ENCODE assay signal across 8 mouse cellular contexts in the genomic region with DNA sequence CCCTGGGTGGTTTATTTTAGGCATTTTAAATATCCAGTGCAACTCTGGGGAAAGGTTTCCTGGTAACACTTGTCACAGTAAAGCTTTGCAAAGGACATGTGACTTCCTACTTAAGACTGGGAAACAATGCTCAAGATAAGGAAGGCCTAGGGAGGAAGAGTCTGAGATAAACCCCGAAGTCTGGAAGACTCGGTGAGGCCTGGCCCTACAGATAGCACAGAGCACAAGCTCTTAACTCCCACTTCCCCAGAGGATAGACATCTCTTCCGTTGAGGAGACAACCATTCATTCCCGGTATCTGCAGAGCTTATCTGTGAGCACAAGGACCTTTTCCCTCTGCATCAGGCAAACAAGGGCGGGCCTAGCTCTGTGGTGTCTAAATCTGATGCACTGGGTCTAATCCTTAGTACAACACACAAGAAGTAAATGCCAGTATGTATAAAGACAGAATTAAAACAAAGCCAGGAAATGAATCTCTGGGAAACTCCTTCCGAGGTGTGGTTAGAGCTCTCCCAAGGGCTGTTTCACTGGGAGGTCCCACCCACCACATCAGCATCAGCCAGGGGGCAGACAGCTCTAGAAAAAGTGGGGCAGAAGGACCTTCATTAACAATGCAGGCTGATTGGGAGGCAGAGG. TPM values are rescaled to one million over a fixed set of nuclear protein-coding genes. Genes with fewer than 3 reads are reported as not detected.
DNase-seq lines count a peak whose midpoint lies in the region; ATAC-seq and TF ChIP-seq lines count a peak whose summit lies in the region.

No protein-coding gene starts in this region.

- 0 out of 2 replicates have a peak, but pooled peaks cover 3% of the 10 kb centered on the region for H3K27me3 ChIP-seq in heart, postnatal 0 days (ENCODE audit: control insufficient read depth, insufficient read depth, low read length)

- peaks cover 3% of the 10 kb centered on the region; the same call in 1 of the 2 replicates for H3K4me1 ChIP-seq in brown adipose tissue, adult 24 weeks (ENCODE audit: control insufficient read depth, insufficient read depth, insufficient read length, low read length)
- no peaks in the 10 kb centered on the region; the same call in 1 of the 2 replicates for H3K4me1 ChIP-seq in heart, postnatal 0 days (ENCODE audit: control insufficient read depth, insufficient read depth)

- peak; percentile 33 for TF ChIP-seq CTCF in heart, postnatal 0 days (IDR thresholded peaks at IDR 0.05; ENCODE audit: low read depth)

- WGBS in heart, postnatal 0 days: 23% methylated on average over 6 of the region's 6 CpGs

- peak overlapping the region; percentile 94 for H3K27ac ChIP-seq in brown adipose tissue, adult 24 weeks (replicated peaks; ENCODE audit: low read depth, low read length)
- peak overlapping the region; percentile 88 for H3K27ac ChIP-seq in heart, postnatal 0 days (ENCODE audit: low read depth)

- no peaks in the 10 kb centered on the region for H3K9me3 ChIP-seq in heart, postnatal 0 days (replicated peaks; ENCODE audit: control insufficient read depth, low read length)

- TF ChIP-seq EP300 in heart, postnatal 0 days (IDR thresholded peaks at IDR 0.05; ENCODE audit: low read depth): no peak; the same call in 1 of the 2 replicates

- no peak overlapping the region for H3K9ac ChIP-seq in heart, postnatal 0 days (replicated peaks; ENCODE audit: low read depth, low read length)

- peak overlapping the region; percentile 42; the same call in 1 of the 2 replicates for H3K4me3 ChIP-seq in brown adipose tissue, adult 24 weeks (ENCODE audit: insufficient read depth, low read depth, low read length)
- no peak overlapping the region for H3K4me3 ChIP-seq in heart, postnatal 0 days (ENCODE audit: low read depth, low read length)

- peak; percentile 3 for DNase-seq in adrenal gland, postnatal 14 days
- DNase-seq in adrenal gland, postnatal 4 days (ENCODE audit: low spot score in 2 of 2): no peak
- DNase-seq in heart, postnatal 0 days (ENCODE audit: low spot score): peak; percentile 76
- peak; percentile 53 to 69 for DNase-seq in lung, adult 18-20 months
- no peak for DNase-seq in left cerebral cortex, postnatal 10 days (ENCODE audit: extremely low spot score in 1 of 2, low spot score in 2 of 2)
- no peak for DNase-seq in B cell, adult 2 months
- DNase-seq in adrenal gland, adult 8-10 months: no peak

- ATAC-seq in heart, postnatal 0 days (ENCODE audit: insufficient read depth, low read depth): peak; percentile 78

- intact Hi-C loops in left cerebral cortex, postnatal 10 days (cut with DNase I): loop anchor here (5.0 kb wide), 2 partner anchors 35 to 85 kb away; a partner anchor contains a TSS

- H3K36me3 ChIP-seq in heart, postnatal 0 days (replicated peaks; ENCODE audit: control insufficient read depth, insufficient read depth, low read length): no peaks in the 10 kb centered on the region

- peak overlapping the region; percentile 40; the same call in 1 of the 2 replicates for H3K4me2 ChIP-seq in heart, postnatal 0 days (ENCODE audit: low read depth, low read length)

RNA-seq across cellular contexts. Expression of a gene that starts 5.6 kb away (rescaled TPM):
- 0.85 and 1.2 TPM in 2 replicates for total RNA-seq in adrenal gland, postnatal 14 days (2021)
- 1 to 10 TPM; 1.2 to 1.5 TPM for total RNA-seq in adrenal gland, postnatal 4 days (2021)
- not detected in 2 replicates for polyA plus RNA-seq in brown adipose tissue, adult 24 weeks (2012; ENCODE audit: insufficient read depth, insufficient read length, missing spikeins)
- total RNA-seq in heart, postnatal 0 days (2014; rRNA removed; ENCODE audit: low replicate concordance): 0.77 and 0.92 TPM in 2 replicates
- polyA plus RNA-seq in heart, postnatal 0 days (2015; fragmentation: Nextera tagmentation; extraction: Ambion mirVana): 0.43 and 0.63 TPM in 2 replicates
- total RNA-seq in left cerebral cortex, postnatal 10 days (2021): under 1 TPM; 0.18 to 0.19 TPM
- 1 to 10 TPM in 2 of 4 experiments, under 1 TPM in 2; 0.75 to 1.8 (median 1.2) TPM for total RNA-seq in adrenal gland, adult 8-10 months (2022)

RNA-seq across cellular contexts. Expression of a gene that starts 5.9 kb away (rescaled TPM):
- total RNA-seq in adrenal gland, postnatal 14 days (2021): 1.3 and 1.7 TPM in 2 replicates
- 1 to 10 TPM; 3.8 to 4.1 TPM for total RNA-seq in adrenal gland, postnatal 4 days (2021)
- not detected in 2 replicates for polyA plus RNA-seq in brown adipose tissue, adult 24 weeks (2012; ENCODE audit: insufficient read depth, insufficient read length, missing spikeins)
- 2.1 and 9.6 TPM in 2 replicates for total RNA-seq in heart, postnatal 0 days (2014; rRNA removed; ENCODE audit: low replicate concordance)
- 0.77 and 1.2 TPM in 2 replicates for polyA plus RNA-seq in heart, postnatal 0 days (2015; fragmentation: Nextera tagmentation; extraction: Ambion mirVana)
- 1 to 10 TPM in 1 of 2 experiments, under 1 TPM in 1; 0.83 to 1.0 TPM for total RNA-seq in left cerebral cortex, postnatal 10 days (2021)
- total RNA-seq in adrenal gland, adult 8-10 months (2022): 1 to 10 TPM in 2 of 4 experiments, under 1 TPM in 2; 0.91 to 2.8 (median 0.99) TPM

RNA-seq across cellular contexts. Expression of a gene that starts 21.2 kb away (rescaled TPM):
- total RNA-seq in adrenal gland, postnatal 14 days (2021): 55.3 and 71.7 TPM in 2 replicates
- total RNA-seq in adrenal gland, postnatal 4 days (2021): 10 to 100 TPM; 77.9 to 89.1 TPM
- polyA plus RNA-seq in brown adipose tissue, adult 24 weeks (2012; ENCODE audit: insufficient read depth, insufficient read length, missing spikeins): 12.7 and 14.2 TPM in 2 replicates
- 61.5 and 92.0 TPM in 2 replicates for total RNA-seq in heart, postnatal 0 days (2014; rRNA removed; ENCODE audit: low replicate concordance)
- polyA plus RNA-seq in heart, postnatal 0 days (2015; fragmentation: Nextera tagmentation; extraction: Ambion mirVana): 20.4 and 21.7 TPM in 2 replicates
- 10 to 100 TPM; 55.1 to 56.7 TPM for total RNA-seq in left cerebral cortex, postnatal 10 days (2021)
- total RNA-seq in adrenal gland, adult 8-10 months (2022): 10 to 100 TPM; 57.9 to 76.0 (median 67.7) TPM

RNA-seq across cellular contexts. Expression of a gene that starts 24.6 kb away (rescaled TPM):
- total RNA-seq in adrenal gland, postnatal 14 days (2021): 1.8 and 3.6 TPM in 2 replicates
- 10 to 100 TPM in 1 of 2 experiments, 1 to 10 TPM in 1; 8.2 to 11.0 TPM for total RNA-seq in adrenal gland, postnatal 4 days (2021)
- not detected in 2 replicates for polyA plus RNA-seq in brown adipose tissue, adult 24 weeks (2012; ENCODE audit: insufficient read depth, insufficient read length, missing spikeins)
- total RNA-seq in heart, postnatal 0 days (2014; rRNA removed; ENCODE audit: low replicate concordance): 1.2 and 5.0 TPM in 2 replicates
- polyA plus RNA-seq in heart, postnatal 0 days (2015; fragmentation: Nextera tagmentation; extraction: Ambion mirVana): 1.4 and 1.7 TPM in 2 replicates
- under 1 TPM; 0.81 to 0.97 TPM for total RNA-seq in left cerebral cortex, postnatal 10 days (2021)
- 1 to 10 TPM in 3 of 4 experiments, under 1 TPM in 1; 0.73 to 4.0 (median 2.2) TPM for total RNA-seq in adrenal gland, adult 8-10 months (2022)

RNA-seq across cellular contexts. Expression of a gene that starts 27.8 kb away (rescaled TPM):
- total RNA-seq in adrenal gland, postnatal 14 days (2021): 83.0 and 109 TPM in 2 replicates
- total RNA-seq in adrenal gland, postnatal 4 days (2021): 100 to 1,000 TPM; 137 to 146 TPM
- 13.6 and 16.8 TPM in 2 replicates for polyA plus RNA-seq in brown adipose tissue, adult 24 weeks (2012; ENCODE audit: insufficient read depth, insufficient read length, missing spikeins)
- 194 and 223 TPM in 2 replicates for total RNA-seq in heart, postnatal 0 days (2014; rRNA removed; ENCODE audit: low replicate concordance)
- polyA plus RNA-seq in heart, postnatal 0 days (2015; fragmentation: Nextera tagmentation; extraction: Ambion mirVana): 203 and 205 TPM in 2 replicates
- 10 to 100 TPM; 14.3 to 15.8 TPM for total RNA-seq in left cerebral cortex, postnatal 10 days (2021)
- total RNA-seq in adrenal gland, adult 8-10 months (2022): 100 to 1,000 TPM in 2 of 4 experiments, 10 to 100 TPM in 2; 83.2 to 134 (median 113) TPM

Comparison
In these comparisons a context has a peak if more than half of its experiments do, and no peak if none do; other contexts are left out.
1. DNase-seq: peak in adrenal gland, postnatal 14 days (single experiment), heart, postnatal 0 days (single experiment) and lung, adult 18-20 months (2 of 2); none in adrenal gland, postnatal 4 days (0 of 2), left cerebral cortex, postnatal 10 days (0 of 2), B cell, adult 2 months (0 of 2) and adrenal gland, adult 8-10 months (single experiment).